Mouse (Mus musculus) cerebellum, adult 8-10 months (tissue): Measurements from ENCODE around the gene Dnajc5g.

Experiments used
- DNase-seq: peaks from one replicate; pipeline ENCODE4 v3.0.0; 2022

The Dnajc5g gene

GRCm38 (mm10) chr5:31110781-31111180 lies 4.7 kb downstream of the Dnajc5g start:
- DNase-seq, result no peak

DNA sequence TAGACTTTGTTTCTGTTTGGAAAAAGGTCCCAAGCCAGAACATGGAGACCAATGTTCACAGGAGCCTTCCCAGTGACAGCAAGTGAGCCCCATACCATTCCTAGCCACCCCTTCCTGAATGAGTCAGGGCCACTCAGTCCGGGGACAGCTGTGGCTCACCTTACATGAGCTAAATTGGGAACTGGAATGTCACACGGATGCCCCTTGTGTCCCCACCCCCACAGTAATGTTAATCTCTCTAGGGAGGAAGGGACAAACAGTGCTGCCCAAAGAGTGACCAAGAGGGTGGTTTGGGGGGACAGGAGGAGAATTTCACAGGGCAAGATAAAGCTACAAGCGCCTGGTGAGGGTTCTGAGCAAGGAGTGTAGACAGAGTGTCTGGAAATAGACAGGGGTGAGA lies 10.3 kb downstream of the Dnajc5g start, which contains the start of gene Trim54:
Gene Trim54, plus strand, starts transcription at position 359 of the 400 bp plus-strand sequence.
- no peak for DNase-seq

- no peak for DNase-seq
These were observed 10.8 kb downstream of the Dnajc5g start for GRCm38 (mm10) chr5:31116912-31117311.

- no peak for DNase-seq
These were observed 15.0 kb downstream of the Dnajc5g start for GRCm38 (mm10) chr5:31121111-31121510.

GRCm38 (mm10) chr5:31123481-31123880 lies 17.4 kb downstream of the Dnajc5g start:
- DNase-seq, result no peak

DNA sequence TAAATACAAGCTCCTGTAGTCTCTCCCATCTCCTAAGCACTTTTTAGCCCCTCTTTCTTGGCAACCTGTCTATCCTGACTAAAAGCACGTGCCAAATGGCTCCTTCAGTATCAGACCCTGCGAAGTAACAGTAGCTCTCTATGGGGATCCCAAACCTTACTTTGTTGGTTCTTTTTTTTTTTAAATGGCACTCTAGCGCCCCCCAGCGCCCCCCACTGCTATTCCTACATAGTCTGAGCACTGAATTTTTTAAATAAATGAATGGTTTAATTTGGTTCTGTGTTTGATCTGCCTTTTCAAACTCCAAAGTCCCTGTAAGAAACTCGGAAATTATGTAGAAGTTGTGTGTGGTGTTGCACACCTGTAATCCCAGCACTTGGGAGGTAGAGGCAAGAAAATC lies 20.0 kb downstream of the Dnajc5g start:
- no peak for DNase-seq

DNA sequence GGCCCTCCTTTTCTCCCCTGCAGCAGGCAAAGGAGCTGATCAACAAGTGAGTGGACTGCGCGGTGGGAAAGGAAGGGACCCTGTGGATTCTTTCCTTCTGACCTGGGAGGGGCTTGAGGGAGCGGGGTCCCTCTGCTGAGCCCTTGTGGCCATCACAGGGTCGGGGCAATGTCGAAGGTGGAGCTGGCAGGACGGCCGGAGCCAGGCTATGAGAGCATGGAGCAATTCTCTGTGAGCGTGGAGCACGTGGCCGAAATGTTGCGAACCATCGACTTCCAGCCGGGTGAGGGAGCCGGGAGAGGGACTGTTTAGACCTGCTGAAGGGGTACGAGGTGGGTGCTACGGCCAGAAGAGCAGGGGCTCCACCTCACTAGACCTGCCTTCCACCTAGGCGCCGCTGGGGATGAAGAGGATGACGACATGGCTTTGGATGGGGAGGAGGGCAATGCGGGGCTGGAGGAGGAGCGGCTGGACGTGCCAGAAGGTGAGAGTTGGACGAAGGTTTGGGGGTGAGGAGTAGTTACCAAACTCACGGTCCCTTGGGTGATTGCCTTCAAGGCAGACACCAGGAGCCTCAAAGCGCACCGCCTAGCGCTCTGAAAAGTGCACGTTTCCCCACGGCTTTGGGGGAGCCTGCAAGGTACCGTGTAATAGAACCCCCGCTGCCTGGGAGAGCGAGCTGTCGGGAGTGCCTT lies 30.8 kb downstream of the Dnajc5g start:
- no peak for DNase-seq

GRCm38 (mm10) chr5:31137658-31138057 lies 31.6 kb downstream of the Dnajc5g start:
- DNase-seq, result no peak

DNA sequence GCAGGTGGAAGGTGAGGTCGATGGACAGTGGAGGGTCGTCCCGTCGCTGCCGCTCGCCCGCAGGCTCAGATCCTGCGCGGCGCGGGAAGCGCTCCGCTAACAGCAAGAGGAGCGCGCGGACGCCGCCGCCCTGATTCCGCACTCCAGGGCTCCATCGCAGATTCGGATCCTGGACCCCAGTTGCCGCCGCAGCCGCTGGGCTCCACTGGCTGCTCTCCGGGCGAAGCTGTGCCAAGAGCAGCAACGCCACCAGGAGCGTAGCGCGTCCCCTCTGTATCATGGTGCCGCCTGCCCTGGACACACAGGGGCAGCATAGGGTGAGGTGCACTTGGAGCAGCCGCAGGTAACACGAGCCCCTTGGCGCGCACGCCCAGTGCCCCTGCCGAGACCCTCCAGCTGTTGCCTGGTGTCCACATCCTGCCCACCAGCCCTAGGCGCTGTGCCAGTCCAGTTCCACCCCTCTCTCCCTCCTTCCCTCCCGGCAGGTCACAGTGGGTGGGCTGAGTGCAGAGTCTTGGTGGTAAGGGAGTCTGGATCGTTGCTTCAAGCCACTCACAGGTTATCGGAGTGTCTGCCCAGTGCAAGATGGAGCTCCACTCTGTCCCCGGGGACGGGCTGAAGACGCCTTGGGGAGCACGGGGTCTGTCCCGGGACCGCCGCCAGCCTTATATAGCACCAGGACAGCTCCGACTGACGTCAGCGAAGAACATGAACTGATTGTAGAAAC lies 32.3 kb downstream of the Dnajc5g start, which contains the start of gene Ucn:
Gene Ucn, minus strand, starts transcription at position 589 of the 727 bp plus-strand sequence.
- no peak for DNase-seq

GRCm38 (mm10) chr5:31138968-31139425 lies 32.9 kb downstream of the Dnajc5g start:
- no peak for DNase-seq

DNA sequence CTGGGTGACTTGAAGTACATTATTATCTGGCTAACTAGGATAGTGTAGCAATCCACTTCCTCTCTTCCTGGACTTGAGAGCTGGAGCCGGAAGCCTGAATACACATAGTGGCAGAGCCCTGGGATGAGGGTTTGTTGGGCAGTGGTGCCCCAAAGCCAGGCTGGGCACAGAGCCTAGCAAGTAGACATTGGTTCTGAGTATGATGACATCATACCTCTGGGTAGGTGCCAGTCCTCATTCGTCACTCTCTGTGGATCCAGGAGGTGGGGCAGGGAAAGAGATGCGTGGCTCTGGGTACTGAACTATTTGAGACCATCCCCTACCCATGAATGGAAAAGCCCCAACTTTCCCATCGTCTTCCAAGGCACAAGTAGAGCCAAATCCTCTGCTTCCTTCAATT lies 43.7 kb downstream of the Dnajc5g start:
- DNase-seq, result peak; percentile 28

DNA sequence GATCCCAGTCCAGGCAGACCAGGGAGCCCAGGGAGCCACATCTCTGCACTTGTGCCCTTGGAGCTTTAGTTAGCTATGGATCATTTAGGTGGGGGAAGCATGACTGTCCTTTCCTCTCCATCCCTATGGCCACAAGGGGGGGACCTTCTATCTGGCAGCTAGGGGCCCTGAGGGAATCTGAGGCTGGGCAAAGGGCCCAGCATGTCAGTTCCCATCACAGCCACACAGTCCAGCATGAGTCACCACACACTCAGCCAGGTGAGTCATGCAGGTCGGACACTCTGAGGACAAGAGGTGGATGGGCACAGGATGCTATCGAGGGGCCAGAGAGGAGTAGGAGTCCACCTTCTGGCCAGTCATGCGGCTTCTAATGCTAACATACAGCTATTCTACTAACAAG lies 45.7 kb downstream of the Dnajc5g start:
- peak; percentile 63 for DNase-seq

DNA sequence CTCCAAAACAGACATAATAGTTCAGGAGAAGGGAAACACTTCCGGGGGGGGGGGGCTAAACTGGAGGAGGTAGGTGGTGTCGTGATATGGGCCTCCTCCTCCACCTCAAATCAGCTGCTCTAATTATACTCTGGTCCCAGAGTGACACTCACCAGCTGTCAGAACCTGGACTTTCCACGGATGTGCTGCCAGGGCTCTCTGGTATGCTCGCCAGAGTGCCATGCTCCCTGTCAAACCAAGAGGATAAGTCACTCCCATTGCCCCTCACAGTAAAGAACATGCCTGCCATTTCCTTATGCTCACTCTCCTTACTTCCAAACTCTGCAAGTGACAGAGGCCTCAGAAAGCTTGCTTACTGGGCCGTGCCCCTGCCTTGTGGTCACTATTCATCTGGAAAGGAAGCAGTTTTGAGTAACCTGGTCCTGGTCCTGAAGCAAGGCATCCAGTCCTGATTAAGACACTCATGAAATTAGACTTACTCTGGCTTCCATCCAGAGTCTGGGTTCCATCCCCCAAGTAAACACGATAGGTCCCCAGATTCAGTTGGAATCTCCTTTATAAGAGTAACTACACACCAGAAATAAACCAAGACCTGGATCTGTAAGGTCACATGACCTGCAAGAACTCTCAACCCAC lies 47.5 kb downstream of the Dnajc5g start:
- DNase-seq, result no peak

GRCm38 (mm10) chr5:31154152-31154553 lies 48.1 kb downstream of the Dnajc5g start, which contains the start of gene Mpv17:
Mpv17 (minus strand) TSS chr5:31154251.
- DNase-seq, result peak; percentile 80
